In the genomic region with DNA sequence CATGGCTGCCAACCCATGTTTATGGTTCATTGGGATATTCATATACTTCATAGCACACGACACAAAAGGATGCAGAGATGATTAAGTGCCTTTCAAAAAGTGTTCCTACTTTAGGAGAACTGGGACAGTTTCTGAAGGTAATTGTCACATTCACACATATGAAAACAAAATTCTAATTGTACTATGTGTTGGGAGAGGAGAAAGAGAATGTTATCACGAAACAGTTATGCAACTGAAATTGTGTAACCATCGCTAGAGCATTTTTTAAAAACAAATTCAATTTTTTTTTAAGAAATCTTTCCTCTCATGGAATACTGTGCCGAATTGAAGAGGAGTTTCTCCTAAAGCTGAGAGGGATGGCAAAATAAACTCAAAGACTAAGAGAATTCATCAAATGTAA, we compare ENCODE assay signal across 21 mouse cellular contexts.
A peak's percentile ranks its signal among the peaks of the same experiment; 100 is the strongest.
DNase-seq lines count a peak whose midpoint lies in the region; TF ChIP-seq lines count a peak whose summit lies in the region.
"Had no signal": no experiment of that assay in that cellular context is flagged by ENCODE, and none has a peak within 500 bp of the region (broad histone marks: within the 10 kb centered on the region; RNA-seq: fewer than 3 reads in every experiment).

No protein-coding gene starts in this region.

- no peak for DNase-seq in layer of hippocampus, adult 2 months (ENCODE audit: low spot score in 2 of 2)
- DNase-seq in layer of hippocampus, adult 9-10 months (ENCODE audit: low spot score), result no peak
- DNase-seq in Muller cell, postnatal 12 days (ENCODE audit: inconsistent ontology term), result peak; percentile 3
- DNase-seq in brain, adult 2 months (ENCODE audit: low read depth, low spot score), result peak; percentile 55
- no peak for DNase-seq in gastrocnemius, adult 2 months
- DNase-seq in layer of hippocampus, adult 9-11 months, result no peak
- DNase-seq: adrenal gland, adult 8-10 months; adrenal gland, postnatal 14 days; adrenal gland, postnatal 36 days; cerebellum, adult 11 months; cerebellum, adult 18-20 months; cerebellum, adult 8-10 months; cerebellum, adult 9-11 months; cerebellum, postnatal 14 days; cerebellum, postnatal 36 days; embryo, embryonic 11 days had no signal

- no peak for TF ChIP-seq CTCF in layer of hippocampus, adult 2 months (conservative IDR thresholded peaks at IDR 0.05)
- no peak for TF ChIP-seq CTCF in gastrocnemius, adult 2 months (IDR thresholded peaks at IDR 0.05)

- H3K4me3 ChIP-seq in layer of hippocampus, adult 2 months, result no peak overlapping the region
- H3K4me3 ChIP-seq in gastrocnemius, adult 2 months, result no peak overlapping the region
- H3K4me3 ChIP-seq: embryonic facial prominence, embryonic 13.5 days; embryonic facial prominence, embryonic 15.5 days; erythroblast, embryonic 14.5 days; forebrain, embryonic 10.5 days; forebrain, embryonic 12.5 days had no signal

- intact Hi-C loops in gastrocnemius, adult 2 months (cut with DNase I), result no loop called here

- H3K27ac ChIP-seq in layer of hippocampus, adult 2 months, result peak overlapping the region; percentile 56
- H3K27ac ChIP-seq in gastrocnemius, adult 2 months, result no peak overlapping the region
- H3K27ac ChIP-seq: embryonic facial prominence, embryonic 13.5 days; embryonic facial prominence, embryonic 15.5 days; forebrain, embryonic 10.5 days; forebrain, embryonic 12.5 days had no signal

Comparison
In these comparisons a context has a peak if more than half of its experiments do, and no peak if none do; other contexts are left out.
1. DNase-seq: peak in Muller cell, postnatal 12 days (single experiment) and brain, adult 2 months (single experiment); none in layer of hippocampus, adult 2 months (0 of 2), layer of hippocampus, adult 9-10 months (single experiment), gastrocnemius, adult 2 months (single experiment) and layer of hippocampus, adult 9-11 months (single experiment).